Mouse (Mus musculus): ENCODE results near the gene Hoxd4.

Gene Hoxd4

GRCm38 (mm10) chr2:74711721-74712621 is at the start of gene Hoxd4, which contains the start of gene Hoxd3:
Gene Hoxd4, plus strand, starts transcription at chr2:74711929.
Gene Hoxd3, plus strand, starts transcription at chr2:74711927.
- DNase-seq = peak; percentile 77

- peak; percentile 72 for DNase-seq
Observed at GRCm38 (mm10) chr2:74663291-74663925, 48.3 kb upstream of the Hoxd4 start.

GRCm38 (mm10) chr2:74666411-74666810 is 45.3 kb upstream of the Hoxd4 start:
- DNase-seq = no peak

- DNase-seq = no peak
Observed at GRCm38 (mm10) chr2:74667191-74667841, 44.4 kb upstream of the Hoxd4 start.

- no peak for DNase-seq
Observed at GRCm38 (mm10) chr2:74667842-74668357, 43.8 kb upstream of the Hoxd4 start, which contains the start of gene Hoxd13. Gene Hoxd13, plus strand, starts transcription at chr2:74668310.

- no peak for DNase-seq
Observed at GRCm38 (mm10) chr2:74668370-74669229, 43.1 kb upstream of the Hoxd4 start.

GRCm38 (mm10) chr2:74669230-74669578 is 42.5 kb upstream of the Hoxd4 start:
- no peak for DNase-seq

GRCm38 (mm10) chr2:74669650-74670235 is 42.0 kb upstream of the Hoxd4 start:
- no peak for DNase-seq

GRCm38 (mm10) chr2:74670632-74671188 is 41.0 kb upstream of the Hoxd4 start:
- DNase-seq = no peak

- no peak for DNase-seq
Observed at GRCm38 (mm10) chr2:74671847-74672246, 39.9 kb upstream of the Hoxd4 start.

GRCm38 (mm10) chr2:74672481-74673362 is 39.0 kb upstream of the Hoxd4 start:
- no peak for DNase-seq

GRCm38 (mm10) chr2:74673835-74674425 is 37.8 kb upstream of the Hoxd4 start:
- no peak for DNase-seq

- no peak for DNase-seq
Observed at GRCm38 (mm10) chr2:74674881-74675665, 36.7 kb upstream of the Hoxd4 start, which contains the start of gene Hoxd12. Gene Hoxd12, plus strand, starts transcription at chr2:74675013.

GRCm38 (mm10) chr2:74675666-74676282 is 36.0 kb upstream of the Hoxd4 start:
- DNase-seq = no peak

- DNase-seq = no peak
Observed at GRCm38 (mm10) chr2:74676376-74677052, 35.2 kb upstream of the Hoxd4 start.

GRCm38 (mm10) chr2:74677106-74677505 is 34.6 kb upstream of the Hoxd4 start:
- DNase-seq = no peak

- no peak for DNase-seq
Observed at GRCm38 (mm10) chr2:74678891-74679595, 32.7 kb upstream of the Hoxd4 start, which contains the start of gene Hoxd11. Gene Hoxd11, plus strand, starts transcription at chr2:74679557.

Measured in kidney, adult 9 months (tissue).